Mouse (Mus musculus): ENCODE data around the gene Sidt1.
A peak's percentile ranks its signal among the peaks of the same experiment; 100 is the strongest.
"Not testable (repeated sequence)": the region's sequence is repeated elsewhere in the genome, so short reads cannot be mapped to it uniquely, and the experiment has no call there.

Gene Sidt1

DNA sequence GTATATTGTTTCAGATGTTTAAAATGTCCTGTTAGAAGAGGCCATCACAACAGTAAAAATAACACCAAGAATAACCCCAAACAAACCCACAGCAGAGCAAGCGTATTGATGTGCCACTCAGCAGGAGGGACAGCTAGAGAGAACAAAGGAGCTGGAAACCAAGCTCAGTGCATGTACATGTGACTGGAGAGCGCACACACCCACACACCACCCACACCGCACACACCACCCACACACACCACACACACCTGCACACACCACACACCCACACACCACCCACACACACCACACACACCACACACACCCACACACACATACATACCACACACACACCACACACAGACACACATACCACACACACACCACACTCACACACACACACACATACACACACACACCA lies 12.8 kb downstream of the Sidt1 start:
- TF ChIP-seq NANOG (IDR thresholded peaks at IDR 0.05; ENCODE audit: borderline replicate concordance, low read length) = no peak
- no peak for TF ChIP-seq POU5F1 (IDR thresholded peaks at IDR 0.05; ENCODE audit: borderline replicate concordance, low read length)
- no peak for TF ChIP-seq CTCF (conservative IDR thresholded peaks at IDR 0.05; ENCODE audit: low read length)
- H3K4me1 ChIP-seq (replicated peaks; ENCODE audit: low read depth, low read length) = peaks cover 8% of the 10 kb centered on the region

DNA sequence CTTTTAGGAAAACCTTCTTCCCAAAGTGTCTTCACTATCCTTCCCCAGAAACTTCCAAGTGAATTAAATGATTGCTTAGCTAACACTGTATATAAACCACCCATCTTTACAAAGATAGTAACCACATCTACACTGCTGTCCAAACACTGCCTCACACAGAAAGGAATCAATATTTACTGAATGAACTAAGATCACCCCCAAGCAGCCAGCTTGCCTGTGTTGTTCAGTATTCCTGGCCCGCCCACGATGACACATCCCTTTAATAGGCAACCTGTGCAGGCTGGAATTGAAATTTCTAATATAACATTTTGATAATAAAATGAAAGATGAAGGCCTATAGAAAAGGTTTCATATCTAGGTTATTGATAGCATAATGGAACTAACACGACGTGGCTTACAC lies 16.6 kb downstream of the Sidt1 start:
- TF ChIP-seq POU5F1 (IDR thresholded peaks at IDR 0.05; ENCODE audit: borderline replicate concordance, low read length) (no peak), NANOG (IDR thresholded peaks at IDR 0.05; ENCODE audit: borderline replicate concordance, low read length) (no peak)
- Histone ChIP-seq H3K4me3 (replicated peaks; ENCODE audit: low read length) (no peak overlapping the region), H3K4me1 (replicated peaks; ENCODE audit: low read depth, low read length) (peaks cover 3% of the 10 kb centered on the region; the same call in 1 of the 2 replicates), H3K9me3 (ENCODE audit: low read length) (no peaks in the 10 kb centered on the region), H3K36me3 (ENCODE audit: insufficient read depth, low read length) (no peaks in the 10 kb centered on the region), H3K27me3 (ENCODE audit: insufficient read depth, low read length) (no peaks in the 10 kb centered on the region)

More for the DNA sequence above, 12.8 kb downstream of the Sidt1 start:
- H3K9me3 ChIP-seq (ENCODE audit: low read length) = no peaks in the 10 kb centered on the region
- no peaks in the 10 kb centered on the region for H3K27me3 ChIP-seq (ENCODE audit: insufficient read depth, low read length)
- no peak overlapping the region for H3K4me3 ChIP-seq (replicated peaks; ENCODE audit: low read length)
- H3K36me3 ChIP-seq (ENCODE audit: insufficient read depth, low read length) = no peaks in the 10 kb centered on the region

GRCm38 (mm10) chr16:44313422-44313821 lies 19.6 kb downstream of the Sidt1 start:
- TF ChIP-seq POU5F1 (IDR thresholded peaks at IDR 0.05; ENCODE audit: borderline replicate concordance, low read length) (no peak), NANOG (IDR thresholded peaks at IDR 0.05; ENCODE audit: borderline replicate concordance, low read length) (no peak), CTCF (conservative IDR thresholded peaks at IDR 0.05; ENCODE audit: low read length) (no peak)
- Histone ChIP-seq H3K36me3 (ENCODE audit: insufficient read depth, low read length) (no peaks in the 10 kb centered on the region), H3K4me3 (replicated peaks; ENCODE audit: low read length) (no peak overlapping the region), H3K4me1 (replicated peaks; ENCODE audit: low read depth, low read length) (no peaks in the 10 kb centered on the region), H3K27me3 (ENCODE audit: insufficient read depth, low read length) (no peaks in the 10 kb centered on the region), H3K9me3 (ENCODE audit: low read length) (no peaks in the 10 kb centered on the region)

DNA sequence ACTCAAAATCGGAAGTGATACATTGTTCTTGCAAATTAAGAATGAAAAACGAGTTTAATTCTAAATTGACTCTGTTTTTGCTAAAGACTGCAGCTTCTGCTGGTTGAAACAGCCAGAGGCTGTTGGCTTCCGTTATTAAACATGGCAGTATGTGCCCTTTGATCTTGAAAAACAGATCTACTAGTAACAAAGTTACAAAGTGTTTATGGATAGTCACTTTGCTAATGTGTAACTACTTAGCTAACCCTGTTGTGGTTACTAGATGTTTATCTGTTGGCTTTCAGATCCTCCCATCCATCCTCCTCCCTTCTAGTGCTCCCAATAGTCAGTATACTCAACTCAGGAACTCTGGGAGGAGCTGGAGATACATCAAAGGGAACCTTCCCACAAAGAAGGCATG lies 27.4 kb downstream of the Sidt1 start:
- TF ChIP-seq NANOG (IDR thresholded peaks at IDR 0.05; ENCODE audit: borderline replicate concordance, low read length) (no peak), CTCF (conservative IDR thresholded peaks at IDR 0.05; ENCODE audit: low read length) (no peak), POU5F1 (IDR thresholded peaks at IDR 0.05; ENCODE audit: borderline replicate concordance, low read length) (no peak)
- H3K9me3 ChIP-seq (ENCODE audit: low read length) = no peaks in the 10 kb centered on the region

DNA sequence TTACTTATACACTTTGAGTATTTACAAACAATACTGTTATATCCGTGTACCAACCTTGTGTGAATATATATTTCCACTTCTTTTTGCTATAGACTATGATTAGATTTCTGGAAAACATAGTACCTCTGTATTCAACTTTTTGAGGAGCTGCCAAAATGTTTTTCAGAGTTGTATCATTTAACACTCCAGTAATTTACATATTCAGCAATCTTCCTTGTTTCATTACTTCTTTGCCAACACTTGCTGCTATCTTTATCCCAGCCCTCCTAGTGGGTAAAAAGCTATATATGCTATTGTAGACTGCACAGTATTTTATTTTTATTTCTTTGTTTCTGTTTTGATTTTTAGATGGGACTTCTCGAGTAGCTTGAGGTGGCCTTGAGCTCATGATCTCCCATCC lies 29.2 kb downstream of the Sidt1 start:
- Histone ChIP-seq H3K9me3 (ENCODE audit: low read length) (no peaks in the 10 kb centered on the region), H3K36me3 (ENCODE audit: insufficient read depth, low read length) (no peaks in the 10 kb centered on the region), H3K4me1 (replicated peaks; ENCODE audit: low read depth, low read length) (0 out of 2 replicates have a peak, but pooled peaks cover 4% of the 10 kb centered on the region), H3K27me3 (ENCODE audit: insufficient read depth, low read length) (peaks cover 4% of the 10 kb centered on the region; the same call in 1 of the 2 replicates), H3K4me3 (replicated peaks; ENCODE audit: low read length) (no peak overlapping the region)
- no peak for TF ChIP-seq NANOG (IDR thresholded peaks at IDR 0.05; ENCODE audit: borderline replicate concordance, low read length)
- TF ChIP-seq CTCF (conservative IDR thresholded peaks at IDR 0.05; ENCODE audit: low read length) = no peak
- TF ChIP-seq POU5F1 (IDR thresholded peaks at IDR 0.05; ENCODE audit: borderline replicate concordance, low read length) = no peak

More for the DNA sequence above, 27.4 kb downstream of the Sidt1 start:
- Histone ChIP-seq H3K27me3 (ENCODE audit: insufficient read depth, low read length) (peaks cover 4% of the 10 kb centered on the region; the same call in 1 of the 2 replicates), H3K36me3 (ENCODE audit: insufficient read depth, low read length) (no peaks in the 10 kb centered on the region), H3K4me1 (replicated peaks; ENCODE audit: low read depth, low read length) (no peaks in the 10 kb centered on the region), H3K4me3 (replicated peaks; ENCODE audit: low read length) (no peak overlapping the region)

DNA sequence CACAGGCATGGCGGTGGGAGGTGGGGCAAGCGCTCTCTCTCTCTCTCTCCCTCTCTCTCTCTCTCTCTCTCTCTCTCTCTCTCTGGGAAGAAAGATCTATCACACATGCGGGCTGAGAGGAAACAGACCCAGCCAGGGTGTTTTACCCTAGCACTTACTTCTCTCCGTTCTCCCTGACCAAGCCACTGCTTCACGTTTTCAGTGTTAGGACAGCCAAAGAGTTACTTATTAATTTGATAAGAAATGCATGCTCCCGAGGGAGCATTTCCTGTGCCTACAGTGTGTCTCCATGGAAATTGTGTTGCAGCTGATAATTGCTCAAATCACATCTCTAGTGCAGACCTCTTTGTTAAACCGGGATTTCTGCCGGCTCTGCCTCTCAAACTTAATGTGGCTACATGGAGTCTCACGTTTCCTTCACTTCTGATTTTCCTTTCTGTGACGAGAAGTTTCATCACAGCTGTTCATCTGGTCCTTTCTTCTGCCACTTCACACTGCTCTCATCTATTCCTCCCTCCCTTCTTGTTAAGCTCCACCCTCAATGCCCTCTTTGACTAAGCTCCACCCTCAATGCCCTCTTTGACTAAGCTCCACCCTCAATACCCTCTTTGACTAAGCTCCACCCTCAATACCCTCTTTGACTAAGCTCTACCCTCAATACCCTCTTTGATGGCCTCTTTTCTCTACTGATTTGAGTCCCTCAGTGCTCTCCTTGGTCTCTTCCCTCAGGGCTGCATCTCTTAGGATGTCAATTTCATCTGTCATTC lies 30.7 kb downstream of the Sidt1 start:
- Histone ChIP-seq H3K36me3 (ENCODE audit: insufficient read depth, low read length) (no peaks in the 10 kb centered on the region), H3K27me3 (ENCODE audit: insufficient read depth, low read length) (peaks cover 7% of the 10 kb centered on the region; the same call in 1 of the 2 replicates), H3K9me3 (ENCODE audit: low read length) (no peaks in the 10 kb centered on the region), H3K4me1 (replicated peaks; ENCODE audit: low read depth, low read length) (0 out of 2 replicates have a peak, but pooled peaks cover 4% of the 10 kb centered on the region), H3K4me3 (replicated peaks; ENCODE audit: low read length) (no peak overlapping the region)
- TF ChIP-seq CTCF (conservative IDR thresholded peaks at IDR 0.05; ENCODE audit: low read length) (no peak), NANOG (IDR thresholded peaks at IDR 0.05; ENCODE audit: borderline replicate concordance, low read length) (no peak), POU5F1 (IDR thresholded peaks at IDR 0.05; ENCODE audit: borderline replicate concordance, low read length) (no peak)

DNA sequence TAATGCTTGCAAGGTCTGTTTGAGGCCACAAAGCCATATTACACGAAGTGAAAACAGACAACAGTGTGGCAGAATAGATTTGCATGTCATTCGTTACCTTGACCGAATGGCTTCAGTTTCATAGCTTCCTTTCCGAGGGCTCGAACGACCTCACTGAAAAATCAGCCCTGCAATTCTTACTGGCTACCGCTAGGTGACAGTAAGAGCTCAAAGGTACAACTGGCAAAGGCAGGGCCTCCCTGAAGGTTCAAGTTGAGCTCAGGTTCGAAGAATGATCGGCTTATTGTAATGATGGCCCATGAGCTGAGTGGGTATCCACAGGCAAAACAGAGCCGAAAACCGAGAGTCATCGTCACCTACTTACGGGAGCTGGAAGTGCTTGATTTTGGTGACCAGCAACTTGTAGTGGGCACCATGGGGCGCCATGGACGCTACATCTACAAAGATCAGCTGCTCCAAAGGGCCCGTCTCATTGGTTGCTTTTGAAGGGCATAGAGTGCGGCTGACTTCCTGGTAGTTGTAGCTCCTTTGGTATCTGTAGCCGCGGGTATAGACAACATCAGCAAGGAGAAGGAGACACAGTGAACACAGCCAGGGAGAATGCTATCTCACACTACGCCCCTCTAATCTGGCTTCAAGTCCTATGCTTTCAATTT lies 33.4 kb downstream of the Sidt1 start:
- Histone ChIP-seq H3K4me3 (replicated peaks; ENCODE audit: low read length) (no peak overlapping the region), H3K36me3 (ENCODE audit: insufficient read depth, low read length) (no peaks in the 10 kb centered on the region), H3K4me1 (replicated peaks; ENCODE audit: low read depth, low read length) (0 out of 2 replicates have a peak, but pooled peaks cover 4% of the 10 kb centered on the region), H3K9me3 (ENCODE audit: low read length) (no peaks in the 10 kb centered on the region), H3K27me3 (ENCODE audit: insufficient read depth, low read length) (peaks cover 7% of the 10 kb centered on the region; the same call in 1 of the 2 replicates)
- peak; percentile 100 for TF ChIP-seq CTCF (conservative IDR thresholded peaks at IDR 0.05; ENCODE audit: low read length)
- TF ChIP-seq NANOG (IDR thresholded peaks at IDR 0.05; ENCODE audit: borderline replicate concordance, low read length) = no peak

DNA sequence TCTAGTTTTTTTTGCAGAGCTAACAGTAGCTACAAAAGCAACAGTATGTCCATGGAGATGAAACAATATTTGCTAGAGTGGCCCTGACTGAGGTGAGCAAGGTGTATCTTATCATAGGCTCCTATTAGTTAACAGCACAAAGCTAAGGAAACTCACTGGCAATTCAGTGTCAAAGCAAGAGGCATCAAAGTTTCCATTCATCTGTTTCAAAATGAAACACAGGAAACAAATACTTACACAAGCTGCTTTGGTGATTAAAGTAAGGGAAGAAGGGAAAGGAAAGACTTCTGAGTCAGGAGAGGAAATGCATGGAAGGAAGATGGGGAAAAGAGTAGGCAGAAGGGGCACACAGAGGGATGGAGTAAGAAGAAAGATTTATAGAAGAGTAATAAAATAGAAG lies 39.0 kb downstream of the Sidt1 start:
- H3K4me1 ChIP-seq (replicated peaks; ENCODE audit: low read depth, low read length) = 0 out of 2 replicates have a peak, but pooled peaks cover 2% of the 10 kb centered on the region
- H3K9me3 ChIP-seq (ENCODE audit: low read length) = peaks cover 5% of the 10 kb centered on the region
- TF ChIP-seq POU5F1 (IDR thresholded peaks at IDR 0.05; ENCODE audit: borderline replicate concordance, low read length) (no peak), NANOG (IDR thresholded peaks at IDR 0.05; ENCODE audit: borderline replicate concordance, low read length) (no peak), CTCF (conservative IDR thresholded peaks at IDR 0.05; ENCODE audit: low read length) (no peak)
- H3K27me3 ChIP-seq (ENCODE audit: insufficient read depth, low read length) = peaks cover 5% of the 10 kb centered on the region; the same call in 1 of the 2 replicates
- H3K36me3 ChIP-seq (ENCODE audit: insufficient read depth, low read length) = no peaks in the 10 kb centered on the region
- no peak overlapping the region for H3K4me3 ChIP-seq (replicated peaks; ENCODE audit: low read length)

- H3K4me1 ChIP-seq (replicated peaks; ENCODE audit: low read depth, low read length); H3K4me3 ChIP-seq (replicated peaks; ENCODE audit: low read length); H3K27me3 ChIP-seq (ENCODE audit: insufficient read depth, low read length); H3K9me3 ChIP-seq (ENCODE audit: low read length); H3K36me3 ChIP-seq (ENCODE audit: insufficient read depth, low read length): not testable (repeated sequence)
These were observed 40.3 kb downstream of the Sidt1 start for GRCm38 (mm10) chr16:44292681-44293080.

Data from E14TG2a.4 (cell line).